Mouse (Mus musculus): ENCODE data around the gene Ctsll3.
A peak's percentile ranks its signal among the peaks of the same experiment; 100 is the strongest.

Gene Ctsll3

DNA sequence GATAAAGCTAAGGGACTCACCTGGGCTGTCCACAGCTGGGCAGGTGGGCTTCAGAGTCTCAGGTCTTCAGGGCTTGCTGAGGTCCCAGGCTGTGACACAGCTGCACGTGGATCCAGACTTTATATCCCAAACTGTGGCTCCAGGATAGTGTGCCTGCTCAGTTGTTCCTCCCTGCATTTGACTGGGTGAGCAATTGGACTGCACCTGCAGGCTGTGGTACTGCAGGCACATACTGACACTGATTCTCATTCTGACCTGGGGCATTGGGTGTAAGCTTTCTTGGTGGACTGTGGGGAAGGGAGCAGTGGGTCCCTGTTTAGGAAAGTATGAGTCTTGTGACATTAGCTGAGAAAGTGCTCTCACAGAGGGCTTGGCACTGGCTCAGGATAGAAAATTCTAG lies at the start of gene Ctsll3:
Gene Ctsll3 (minus strand): TSS at position 101 of the 400 bp plus-strand sequence.
- no peak for DNase-seq

DNA sequence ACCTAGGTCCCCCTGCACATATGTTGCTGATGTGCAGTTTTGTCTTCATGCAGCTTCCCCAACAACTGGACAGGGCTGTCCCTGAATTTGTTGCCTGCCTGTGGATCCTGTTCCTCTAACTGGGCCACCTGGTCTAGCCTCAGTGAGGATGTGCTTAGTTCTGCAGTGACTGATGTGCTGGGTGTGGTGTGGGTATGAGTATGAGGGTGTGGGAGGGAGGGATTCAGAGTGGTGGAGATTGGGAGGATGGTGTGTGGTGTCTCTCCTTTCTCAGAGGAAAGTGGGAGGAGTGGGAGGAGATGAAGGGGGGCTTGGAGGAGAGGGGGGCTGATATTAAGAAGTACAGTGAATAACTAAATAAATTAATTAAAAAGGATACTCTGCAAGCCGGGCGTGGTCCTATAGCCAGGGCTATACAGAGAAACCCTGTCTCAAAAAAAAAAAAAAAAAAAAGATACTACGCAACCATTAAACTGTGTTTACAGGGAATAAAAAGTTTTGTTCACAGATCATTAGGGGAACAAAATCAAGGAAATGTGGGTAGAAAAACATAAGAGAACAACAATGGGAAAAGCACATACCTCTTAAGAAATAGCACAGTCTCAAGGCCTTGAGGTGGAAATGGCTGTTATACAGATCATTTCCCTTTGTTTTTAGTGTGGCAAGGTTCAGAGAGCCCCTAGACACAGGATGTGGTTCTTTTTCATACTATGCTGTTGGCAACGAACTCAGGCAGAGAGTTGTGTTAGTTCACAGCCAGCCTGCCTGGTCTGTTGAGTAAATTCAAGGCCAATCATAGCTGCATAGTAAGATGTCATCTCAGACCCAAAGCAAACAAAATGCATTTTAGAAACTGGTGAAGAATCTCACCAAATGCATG lies 45.8 kb upstream of the Ctsll3 start:
- DNase-seq = peak; percentile 21

GRCm38 (mm10) chr13:60843153-60843552 lies 40.5 kb upstream of the Ctsll3 start:
- no peak for DNase-seq

DNA sequence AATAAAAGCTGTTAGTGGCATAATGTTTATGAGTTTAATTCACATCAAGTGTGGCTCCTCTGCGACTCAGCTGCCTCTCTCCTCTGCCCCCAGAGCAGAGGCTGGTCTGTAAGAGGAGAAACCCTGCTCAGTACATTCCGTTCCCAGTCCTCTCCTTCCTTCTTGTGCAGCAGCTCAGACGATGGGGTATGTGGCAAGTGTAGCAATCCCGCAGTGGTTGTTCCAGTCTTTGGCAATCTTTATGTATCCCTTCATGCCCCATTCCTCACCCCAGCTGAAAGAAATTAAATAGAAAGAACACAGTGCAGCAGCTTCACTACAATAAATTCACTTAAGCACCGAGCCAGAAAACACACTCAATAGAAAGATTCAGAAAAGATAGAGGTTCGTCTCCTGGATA lies 40.1 kb upstream of the Ctsll3 start:
- no peak for DNase-seq

GRCm38 (mm10) chr13:60839353-60839902 lies 36.8 kb upstream of the Ctsll3 start:
- no peak for DNase-seq

DNA sequence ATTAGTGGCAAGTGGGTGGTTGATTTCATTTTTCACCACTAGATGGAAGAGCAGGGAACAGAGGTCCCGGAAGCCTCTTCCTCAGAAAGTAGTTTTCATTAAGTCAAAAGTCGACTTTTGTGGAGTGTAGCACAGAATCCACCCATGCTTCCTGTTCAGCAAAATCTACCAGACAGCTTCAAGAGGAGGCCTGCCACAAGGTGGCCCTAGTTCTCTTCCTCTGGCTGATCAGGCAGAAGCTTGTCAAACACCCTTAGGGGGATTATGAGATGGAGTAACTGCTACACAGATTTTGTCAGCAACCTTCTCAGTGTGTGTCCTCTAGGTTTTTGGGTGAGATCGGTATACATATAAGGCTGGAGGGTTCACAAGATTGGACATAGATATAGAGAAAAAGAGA lies 23.4 kb upstream of the Ctsll3 start:
- peak; percentile 54 for DNase-seq

DNA sequence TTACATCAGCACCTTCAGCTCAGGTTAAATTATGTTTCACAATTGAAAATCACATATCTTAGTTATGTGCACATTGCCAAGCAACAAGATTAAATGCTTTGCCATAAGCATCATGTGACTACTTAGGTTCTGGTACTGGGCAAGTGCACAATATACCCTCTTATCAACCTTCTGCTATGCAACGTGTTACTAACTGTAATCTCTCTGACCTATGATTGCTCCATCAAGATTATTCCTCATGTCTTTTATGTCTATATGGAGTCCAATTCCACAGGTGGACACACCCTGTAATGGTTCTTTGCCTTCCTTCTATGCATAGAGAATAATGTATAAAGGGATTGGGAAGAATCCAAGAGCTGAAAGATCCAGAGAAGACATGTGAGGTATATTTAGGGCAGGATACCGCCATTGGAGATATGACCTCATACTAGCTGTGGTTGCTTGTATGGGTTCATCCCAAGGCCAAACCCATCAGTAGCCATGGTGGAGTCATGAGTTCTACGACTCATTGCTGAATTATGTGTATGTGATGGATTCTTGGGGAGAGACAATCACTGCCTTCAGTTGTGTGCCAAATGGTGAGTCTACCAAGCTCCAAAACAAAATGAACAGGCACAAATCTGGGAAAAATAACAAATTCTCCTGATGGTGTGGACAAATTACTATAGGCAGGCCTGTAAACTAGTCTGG lies 18.0 kb upstream of the Ctsll3 start:
- DNase-seq = no peak

DNA sequence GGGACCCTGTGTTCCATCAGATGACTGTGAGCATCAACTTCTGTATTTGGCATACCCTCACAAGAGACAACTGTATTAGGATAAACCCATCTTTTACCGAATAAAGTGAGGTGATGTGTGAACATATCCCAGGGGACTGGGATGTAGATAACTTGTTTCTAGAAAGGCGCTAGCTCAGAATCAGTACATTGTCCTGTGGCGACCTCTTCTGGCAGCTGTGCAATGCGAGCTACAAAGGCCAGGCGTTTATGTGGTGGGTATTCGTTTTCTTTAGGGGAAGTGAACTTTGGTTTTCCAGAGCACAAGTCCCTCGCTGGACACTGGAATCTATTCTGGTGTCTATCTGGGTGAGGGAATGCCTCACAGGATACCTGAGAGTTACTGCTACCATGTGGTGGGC lies 16.8 kb upstream of the Ctsll3 start:
- DNase-seq = peak; percentile 69

DNA sequence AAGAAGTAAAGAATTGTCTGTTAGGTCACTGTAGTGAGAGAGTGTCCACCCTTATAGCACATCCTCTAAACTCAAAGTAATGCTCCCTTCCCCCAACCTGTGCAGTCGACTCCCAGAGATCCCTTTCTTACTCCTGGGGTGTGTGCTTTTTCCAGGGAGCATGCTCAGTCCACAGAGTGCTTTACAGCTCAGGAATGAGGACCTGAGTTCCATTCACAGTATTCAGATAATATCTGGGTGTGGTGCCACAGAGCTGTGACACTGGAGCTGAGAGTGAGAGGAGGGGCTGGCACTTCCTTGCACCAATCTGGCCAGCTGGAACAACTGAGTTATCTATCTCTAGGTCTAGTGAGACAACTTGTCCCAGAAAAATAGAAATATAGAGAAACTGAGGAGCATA lies 11.1 kb upstream of the Ctsll3 start:
- no peak for DNase-seq

GRCm38 (mm10) chr13:60812768-60813167 lies 10.1 kb upstream of the Ctsll3 start:
- no peak for DNase-seq

DNA sequence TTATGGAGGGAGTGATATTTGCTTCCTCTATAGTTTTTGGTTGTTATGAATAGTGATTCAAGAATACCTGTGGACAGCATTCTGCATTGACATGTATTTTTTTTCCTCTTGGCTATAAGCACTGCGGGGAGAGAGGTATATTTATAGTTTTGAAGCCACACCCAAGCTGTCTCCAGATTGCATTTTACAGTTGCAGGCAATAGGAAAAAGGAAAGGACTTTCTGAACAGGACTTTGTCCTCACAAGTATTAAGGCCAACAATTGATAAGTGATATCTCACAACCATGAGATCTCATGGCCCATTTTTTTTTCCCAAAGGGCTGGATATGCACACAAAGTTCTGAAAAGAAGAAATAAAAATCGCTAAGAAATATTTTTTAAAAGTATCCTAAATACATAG lies 7.0 kb upstream of the Ctsll3 start:
- no peak for DNase-seq

DNA sequence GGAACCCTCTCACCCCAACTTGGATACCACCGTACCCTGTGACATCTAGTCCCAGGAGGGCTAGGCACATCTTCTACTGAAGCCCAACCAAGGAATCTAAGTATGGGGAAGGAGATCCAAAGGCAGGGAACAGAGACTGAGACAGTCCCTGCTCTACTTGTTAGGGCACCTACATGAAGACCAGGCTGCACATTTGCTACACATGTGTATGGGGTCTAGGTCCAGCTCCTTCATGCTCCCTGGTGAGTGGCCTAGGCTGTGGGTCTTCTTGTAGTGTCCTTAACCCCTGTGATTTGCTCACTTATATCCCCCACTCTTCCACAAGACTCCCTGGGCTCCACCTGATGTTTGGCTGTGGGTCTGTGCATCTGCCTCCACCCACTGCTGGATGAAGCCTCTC lies 13.2 kb downstream of the Ctsll3 start:
- DNase-seq = no peak

DNA sequence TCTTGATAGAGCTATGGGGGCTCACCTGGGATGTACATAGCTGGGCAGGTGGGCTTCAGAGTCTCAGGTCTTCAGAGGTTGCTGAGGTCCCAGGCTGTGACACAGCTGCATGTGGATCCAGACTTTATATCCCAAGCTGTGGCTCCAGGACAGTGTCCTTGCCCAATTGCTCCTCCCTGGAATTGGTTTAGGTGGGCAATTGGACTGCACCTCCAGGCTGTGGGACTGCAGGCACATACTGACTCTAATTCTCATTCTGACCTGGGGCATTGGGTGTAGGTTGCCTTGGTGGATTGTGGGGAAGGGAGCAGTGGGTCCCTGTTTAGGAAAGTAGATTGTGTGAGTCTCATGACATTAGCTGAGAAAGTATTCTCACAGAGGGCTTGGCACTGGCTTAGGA lies 16.4 kb downstream of the Ctsll3 start, which contains the start of gene BC051665:
Gene BC051665 (minus strand): TSS at position 101 of the 400 bp plus-strand sequence.
- DNase-seq = no peak

DNA sequence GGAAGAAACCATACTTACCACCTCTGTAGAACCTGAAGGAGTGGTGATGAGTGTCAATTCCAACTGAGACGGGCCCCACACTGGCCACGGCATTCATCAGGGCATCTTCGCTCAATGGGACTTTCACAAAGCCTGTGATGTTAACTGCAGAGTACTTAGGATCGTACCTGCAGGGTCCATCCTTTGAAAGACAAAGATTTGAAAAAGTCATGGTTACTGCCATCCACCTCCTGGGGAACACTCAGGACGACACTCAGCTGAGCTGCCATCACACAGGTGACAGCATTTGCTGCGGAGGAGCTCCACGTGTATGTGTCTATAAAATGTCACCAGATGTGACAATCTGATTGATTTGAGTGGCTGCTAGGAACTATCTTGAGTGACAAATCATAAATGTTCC lies 19.3 kb downstream of the Ctsll3 start:
- DNase-seq = no peak

DNA sequence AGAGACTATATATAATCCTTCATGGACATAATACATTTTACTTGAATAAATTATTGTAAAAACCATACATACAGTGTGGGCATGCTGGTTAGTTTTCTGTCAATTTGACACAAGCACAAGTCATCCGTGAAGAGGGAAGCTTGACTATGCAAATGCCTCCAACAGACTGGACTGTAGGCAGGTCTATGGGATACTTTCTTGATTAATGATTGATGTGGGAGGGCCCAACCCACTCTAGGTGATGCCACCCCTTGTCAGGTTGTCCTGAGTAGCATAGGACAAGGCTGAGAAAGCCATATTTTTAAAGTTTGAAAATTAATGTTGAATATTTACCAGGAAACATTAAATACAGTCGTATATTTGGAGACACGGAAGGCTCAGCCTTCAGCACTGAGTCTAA lies 22.1 kb downstream of the Ctsll3 start:
- DNase-seq = no peak

- no peak for DNase-seq
Measured at GRCm38 (mm10) chr13:60761161-60761560, 41.5 kb downstream of the Ctsll3 start.

GRCm38 (mm10) chr13:60760392-60760791 lies 42.3 kb downstream of the Ctsll3 start:
- DNase-seq = no peak

DNA sequence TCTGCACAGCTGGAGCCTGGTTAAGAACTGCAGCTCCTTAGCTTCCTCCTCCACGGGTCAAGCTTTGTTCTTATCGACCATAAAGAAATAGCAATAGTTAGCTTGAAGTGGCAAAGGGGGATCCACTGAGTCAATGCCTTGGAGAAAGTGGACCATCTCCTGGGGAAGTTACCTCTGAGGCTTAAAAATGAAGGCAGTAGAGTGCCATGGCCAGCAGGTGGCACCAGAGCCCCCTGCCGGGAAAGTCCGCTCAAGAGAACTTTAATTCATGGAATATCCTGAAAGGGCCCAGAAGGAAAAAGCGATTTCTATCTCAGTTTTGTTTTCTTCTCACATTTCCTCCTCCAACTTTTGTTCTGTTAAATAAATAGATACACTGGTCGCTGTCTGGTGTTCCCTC lies 43.5 kb downstream of the Ctsll3 start:
- peak; percentile 65 for DNase-seq

DNA sequence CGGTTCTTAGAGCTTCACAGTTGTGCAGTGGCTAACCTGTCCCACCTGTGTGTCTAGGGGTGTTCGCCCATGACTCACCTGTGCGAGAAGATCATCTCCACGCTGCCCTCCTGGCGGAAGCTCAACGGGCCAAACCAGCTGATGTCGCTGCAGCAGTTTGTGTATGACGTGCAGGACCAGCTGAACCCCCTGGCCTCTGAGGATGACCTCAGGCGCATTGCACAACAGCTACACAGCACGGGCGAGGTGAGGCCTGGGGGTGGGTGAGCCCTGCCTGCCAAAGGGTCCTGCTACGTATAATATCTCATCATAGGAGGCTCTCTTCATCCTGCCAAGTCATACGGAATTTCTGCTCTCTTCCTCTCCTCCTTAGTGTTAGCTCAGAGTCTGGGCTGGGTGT lies 45.4 kb downstream of the Ctsll3 start:
- no peak for DNase-seq

GRCm38 (mm10) chr13:60755251-60755650 lies 47.4 kb downstream of the Ctsll3 start:
- DNase-seq = no peak

DNA sequence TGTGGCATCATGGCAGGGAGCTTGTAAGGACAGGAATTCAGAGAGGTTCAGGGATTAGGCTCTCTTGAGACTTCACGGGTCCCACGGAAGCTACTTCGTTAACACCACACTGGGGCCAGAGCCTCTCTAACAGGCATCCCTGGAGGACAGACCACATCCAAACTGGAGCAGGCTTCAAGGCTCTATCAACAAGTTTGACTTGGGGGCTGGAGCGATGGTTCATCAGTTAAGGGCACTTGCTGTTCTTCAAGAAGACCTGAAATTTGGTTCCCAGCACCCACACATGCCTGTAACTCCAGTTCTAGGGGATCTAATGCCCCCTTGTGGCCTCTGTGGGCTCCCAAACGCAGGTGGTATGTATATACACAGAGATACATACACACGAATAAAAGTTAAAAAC lies 49.4 kb downstream of the Ctsll3 start:
- DNase-seq = no peak

- DNase-seq = no peak
Measured at GRCm38 (mm10) chr13:60750930-60751329, 51.7 kb downstream of the Ctsll3 start.

GRCm38 (mm10) chr13:60748556-60748955 lies 54.1 kb downstream of the Ctsll3 start:
- DNase-seq = no peak

Data from lung, postnatal 14 days (tissue).